Mouse (Mus musculus): ENCODE results near the gene Ndufa6. TPM values are rescaled to one million over a fixed set of nuclear protein-coding genes. Genes with fewer than 3 reads are reported as not detected.

Gene Ndufa6
- polyA plus RNA-seq, 1 experiment from 2014 or later, result 277 TPM

- H3K9me3 ChIP-seq (ENCODE audit: control insufficient read depth, low read length), result no peaks in the 10 kb centered on the region
- no peaks in the 10 kb centered on the region for H3K27me3 ChIP-seq (ENCODE audit: control insufficient read depth, insufficient read depth, low read length)
- no peak for ATAC-seq (ENCODE audit: low FRiP score)
- no peak for DNase-seq (ENCODE audit: low spot score)
- H3K27ac ChIP-seq (ENCODE audit: low read depth, low read length), result no peak overlapping the region
- no peaks in the 10 kb centered on the region for H3K4me1 ChIP-seq (replicated peaks; ENCODE audit: control insufficient read depth, insufficient read depth, low read length)
- H3K4me3 ChIP-seq (ENCODE audit: low read depth, low read length), result no peak overlapping the region
- no peak overlapping the region for H3K9ac ChIP-seq (ENCODE audit: low read depth, low read length)
- WGBS, result 77% methylated on average over 2 of the region's 2 CpGs
- H3K4me2 ChIP-seq (replicated peaks; ENCODE audit: low read depth, low read length), result no peak overlapping the region
- H3K36me3 ChIP-seq (ENCODE audit: control insufficient read depth, insufficient read depth, low read length), result no peaks in the 10 kb centered on the region
These were observed 28.7 kb downstream of the Ndufa6 start for GRCm38 (mm10) chr15:82325382-82325781.

GRCm38 (mm10) chr15:82322195-82322594 lies 31.9 kb downstream of the Ndufa6 start:
- 82% methylated on average over 8 of the region's 8 CpGs for WGBS
- Histone ChIP-seq H3K36me3 (ENCODE audit: control insufficient read depth, insufficient read depth, low read length) (no peaks in the 10 kb centered on the region), H3K27me3 (ENCODE audit: control insufficient read depth, insufficient read depth, low read length) (no peaks in the 10 kb centered on the region), H3K27ac (ENCODE audit: low read depth, low read length) (no peak overlapping the region), H3K4me1 (replicated peaks; ENCODE audit: control insufficient read depth, insufficient read depth, low read length) (no peaks in the 10 kb centered on the region), H3K9me3 (ENCODE audit: control insufficient read depth, low read length) (no peaks in the 10 kb centered on the region), H3K4me2 (replicated peaks; ENCODE audit: low read depth, low read length) (no peak overlapping the region), H3K9ac (ENCODE audit: low read depth, low read length) (no peak overlapping the region), H3K4me3 (ENCODE audit: low read depth, low read length) (no peak overlapping the region)
- no peak for ATAC-seq (ENCODE audit: low FRiP score)
- DNase-seq (ENCODE audit: low spot score), result no peak

GRCm38 (mm10) chr15:82319613-82320012 lies 34.5 kb downstream of the Ndufa6 start:
- H3K27me3 ChIP-seq (ENCODE audit: control insufficient read depth, insufficient read depth, low read length), result no peaks in the 10 kb centered on the region

GRCm38 (mm10) chr15:82317839-82318238 lies 36.3 kb downstream of the Ndufa6 start:
- Histone ChIP-seq H3K36me3 (ENCODE audit: control insufficient read depth, insufficient read depth, low read length) (no peaks in the 10 kb centered on the region), H3K4me3 (ENCODE audit: low read depth, low read length) (no peak overlapping the region), H3K27ac (ENCODE audit: low read depth, low read length) (no peak overlapping the region), H3K9ac (ENCODE audit: low read depth, low read length) (no peak overlapping the region), H3K27me3 (ENCODE audit: control insufficient read depth, insufficient read depth, low read length) (no peaks in the 10 kb centered on the region), H3K4me2 (replicated peaks; ENCODE audit: low read depth, low read length) (no peak overlapping the region), H3K4me1 (replicated peaks; ENCODE audit: control insufficient read depth, insufficient read depth, low read length) (no peaks in the 10 kb centered on the region), H3K9me3 (ENCODE audit: control insufficient read depth, low read length) (no peaks in the 10 kb centered on the region)
- WGBS, result 82% methylated on average over 6 of the region's 6 CpGs
- ATAC-seq (ENCODE audit: low FRiP score) (no peak), DNase-seq (ENCODE audit: low spot score) (no peak)

More at GRCm38 (mm10) chr15:82319613-82320012, 34.5 kb downstream of the Ndufa6 start:
- no peak overlapping the region for H3K27ac ChIP-seq (ENCODE audit: low read depth, low read length)
- H3K9ac ChIP-seq (ENCODE audit: low read depth, low read length), result no peak overlapping the region
- DNase-seq (ENCODE audit: low spot score) (no peak), ATAC-seq (ENCODE audit: low FRiP score) (no peak)
- no peaks in the 10 kb centered on the region for H3K36me3 ChIP-seq (ENCODE audit: control insufficient read depth, insufficient read depth, low read length)
- WGBS, result 88% methylated on average over 1 of the region's 1 CpGs
- H3K9me3 ChIP-seq (ENCODE audit: control insufficient read depth, low read length), result no peaks in the 10 kb centered on the region
- H3K4me1 ChIP-seq (replicated peaks; ENCODE audit: control insufficient read depth, insufficient read depth, low read length), result no peaks in the 10 kb centered on the region
- no peak overlapping the region for H3K4me3 ChIP-seq (ENCODE audit: low read depth, low read length)
- H3K4me2 ChIP-seq (replicated peaks; ENCODE audit: low read depth, low read length), result no peak overlapping the region

GRCm38 (mm10) chr15:82308416-82308815 lies 45.7 kb downstream of the Ndufa6 start:
- Histone ChIP-seq H3K4me1 (replicated peaks; ENCODE audit: control insufficient read depth, insufficient read depth, low read length) (no peaks in the 10 kb centered on the region), H3K27ac (ENCODE audit: low read depth, low read length) (no peak overlapping the region), H3K4me2 (replicated peaks; ENCODE audit: low read depth, low read length) (no peak overlapping the region), H3K27me3 (ENCODE audit: control insufficient read depth, insufficient read depth, low read length) (no peaks in the 10 kb centered on the region), H3K36me3 (ENCODE audit: control insufficient read depth, insufficient read depth, low read length) (no peaks in the 10 kb centered on the region), H3K9me3 (ENCODE audit: control insufficient read depth, low read length) (no peaks in the 10 kb centered on the region), H3K9ac (ENCODE audit: low read depth, low read length) (no peak overlapping the region), H3K4me3 (ENCODE audit: low read depth, low read length) (no peak overlapping the region)
- 83% methylated on average over 3 of the region's 3 CpGs for WGBS
- ATAC-seq (ENCODE audit: low FRiP score) (no peak), DNase-seq (ENCODE audit: low spot score) (no peak)

- Histone ChIP-seq H3K36me3 (ENCODE audit: control insufficient read depth, insufficient read depth, low read length) (no peaks in the 10 kb centered on the region), H3K4me1 (replicated peaks; ENCODE audit: control insufficient read depth, insufficient read depth, low read length) (no peaks in the 10 kb centered on the region), H3K9me3 (ENCODE audit: control insufficient read depth, low read length) (no peaks in the 10 kb centered on the region), H3K9ac (ENCODE audit: low read depth, low read length) (no peak overlapping the region), H3K27ac (ENCODE audit: low read depth, low read length) (no peak overlapping the region), H3K4me2 (replicated peaks; ENCODE audit: low read depth, low read length) (no peak overlapping the region), H3K27me3 (ENCODE audit: control insufficient read depth, insufficient read depth, low read length) (no peaks in the 10 kb centered on the region), H3K4me3 (ENCODE audit: low read depth, low read length) (no peak overlapping the region)
- 64% methylated on average over 3 of the region's 3 CpGs for WGBS
- ATAC-seq (ENCODE audit: low FRiP score) (no peak), DNase-seq (ENCODE audit: low spot score) (no peak)
These were observed 47.0 kb downstream of the Ndufa6 start for GRCm38 (mm10) chr15:82307107-82307506.

Other genes with a start within 250 kb of the Ndufa6 start
- 17.0 and 17.2 TPM in 2 replicates for gene Ccdc134, start 226.4 kb downstream of the Ndufa6 start, polyA plus RNA-seq (2014; fragmentation: Nextera tagmentation; extraction: Ambion mirVana)
- 143 and 144 TPM in 2 replicates for gene Srebf2, start 207.1 kb downstream of the Ndufa6 start, polyA plus RNA-seq (2014; fragmentation: Nextera tagmentation; extraction: Ambion mirVana)
- 1.0 and 1.9 TPM in 2 replicates for gene Shisa8, start 141.5 kb downstream of the Ndufa6 start, polyA plus RNA-seq (2014; fragmentation: Nextera tagmentation; extraction: Ambion mirVana)
- gene Tnfrsf13c, start 130.0 kb downstream of the Ndufa6 start, polyA plus RNA-seq (2014; fragmentation: Nextera tagmentation; extraction: Ambion mirVana), result 0.35 and 0.62 TPM in 2 replicates
- gene Cenpm, start 109.6 kb downstream of the Ndufa6 start, polyA plus RNA-seq (2014; fragmentation: Nextera tagmentation; extraction: Ambion mirVana), result 76.2 and 78.1 TPM in 2 replicates
- 0.86 and 1.6 TPM in 2 replicates for gene 1500009C09Rik, start 101.9 kb downstream of the Ndufa6 start, polyA plus RNA-seq (2014; fragmentation: Nextera tagmentation; extraction: Ambion mirVana)
- gene Sept3, start 79.4 kb downstream of the Ndufa6 start, polyA plus RNA-seq (2014; fragmentation: Nextera tagmentation; extraction: Ambion mirVana), result 146 and 150 TPM in 2 replicates
- 0.12 TPM in 1 of 2 replicates, not detected in the other for gene Wbp2nl, start 55.4 kb downstream of the Ndufa6 start, polyA plus RNA-seq (2014; fragmentation: Nextera tagmentation; extraction: Ambion mirVana)
- gene Naga, start 15.4 kb downstream of the Ndufa6 start, polyA plus RNA-seq (2014; fragmentation: Nextera tagmentation; extraction: Ambion mirVana), result 22.2 and 22.8 TPM in 2 replicates
- 3.3 and 4.0 TPM in 2 replicates for gene Pheta2, start 15.4 kb downstream of the Ndufa6 start, polyA plus RNA-seq (2014; fragmentation: Nextera tagmentation; extraction: Ambion mirVana)
- 267 and 274 TPM in 2 replicates for gene Smdt1, start 15.4 kb downstream of the Ndufa6 start, polyA plus RNA-seq (2014; fragmentation: Nextera tagmentation; extraction: Ambion mirVana)
- gene Cyp2d22, start 25.9 kb upstream of the Ndufa6 start, polyA plus RNA-seq (2014; fragmentation: Nextera tagmentation; extraction: Ambion mirVana), result 1.8 and 2.1 TPM in 2 replicates
- not detected in 2 replicates for gene Cyp2d11, start 39.7 kb upstream of the Ndufa6 start, polyA plus RNA-seq (2014; fragmentation: Nextera tagmentation; extraction: Ambion mirVana)
- not detected in 2 replicates for gene Cyp2d10, start 52.9 kb upstream of the Ndufa6 start, polyA plus RNA-seq (2014; fragmentation: Nextera tagmentation; extraction: Ambion mirVana)
- not detected in 2 replicates for gene Cyp2d9, start 79.1 kb upstream of the Ndufa6 start, polyA plus RNA-seq (2014; fragmentation: Nextera tagmentation; extraction: Ambion mirVana)
- gene Cyp2d12, start 200.8 kb upstream of the Ndufa6 start, polyA plus RNA-seq (2014; fragmentation: Nextera tagmentation; extraction: Ambion mirVana), result not detected in 2 replicates

All from hindbrain, embryonic 11.5 days (tissue).